Mouse (Mus musculus) monocyte, adult 5-6 weeks (primary cell): ENCODE results near the gene Lgi4. TPM values are rescaled to one million over a fixed set of nuclear protein-coding genes. Genes with fewer than 3 reads are reported as not detected.

Experiments
- ATAC-seq: fragments of 153-309, 156-312 bp; replicated peaks from 2 replicates; pipeline ENCODE4 v1.8.0; 2017; ENCODE audit warnings: mild to moderate bottlenecking; ENCODE audit not compliant: low TSS enrichment, insufficient number of reproducible peaks, severe bottlenecking, poor library complexity, low FRiP score
- total RNA-seq: library from RNA; stranded (forward); fragments of 200-1000, 200-491, 200-594 nt; gene quantifications from 3 replicates; pipeline ENCODE4 v1.2.3, GENCODE M21; 2017

The Lgi4 gene
- total RNA-seq, 1 experiment from 2014 or later, result 0.38 TPM

- no peak for ATAC-seq
These were observed 58.3 kb downstream of the Lgi4 start for GRCm38 (mm10) chr7:31117465-31117864.

GRCm38 (mm10) chr7:31118486-31118885 lies 59.3 kb downstream of the Lgi4 start:
- ATAC-seq, result no peak

- no peak for ATAC-seq
These were observed 60.4 kb downstream of the Lgi4 start for GRCm38 (mm10) chr7:31119556-31119955.

Other genes with a start within 250 kb of the Lgi4 start
- 0.19 to 3.1 TPM (median 1.2 TPM) in 3 replicates for gene Ffar2, start 235.6 kb upstream of the Lgi4 start, total RNA-seq
- not detected in 3 replicates for gene Ffar3, start 203.2 kb upstream of the Lgi4 start, total RNA-seq
- gene Ffar1, start 197.8 kb upstream of the Lgi4 start, total RNA-seq, result 0.10 to 1.5 TPM (median 0.32 TPM) in 3 replicates
- 45.5 to 101 TPM (median 62.1 TPM) in 3 replicates for gene Cd22, start 179.0 kb upstream of the Lgi4 start, total RNA-seq
- 2.5 to 6.9 TPM (median 3.5 TPM) in 3 replicates for gene Mag, start 144.5 kb upstream of the Lgi4 start, total RNA-seq
- gene Hamp2, start 134.7 kb upstream of the Lgi4 start, total RNA-seq, result not detected in 3 replicates
- gene Hamp, start 115.3 kb upstream of the Lgi4 start, total RNA-seq, result not detected in 3 replicates
- 126 to 170 TPM (median 139 TPM) in 3 replicates for gene Usf2, start 102.5 kb upstream of the Lgi4 start, total RNA-seq
- 2.2 to 5.1 TPM (median 2.9 TPM) in 3 replicates for gene Lsr, start 85.9 kb upstream of the Lgi4 start, total RNA-seq
- 1.3 TPM in 1 of 3 replicates, not detected in the others for gene Fam187b, start 85.6 kb upstream of the Lgi4 start, total RNA-seq
- gene Fxyd5, start 16.9 kb upstream of the Lgi4 start, total RNA-seq, result 930 to 1,250 TPM (median 1,146 TPM) in 3 replicates
- gene Fxyd7, start 7.9 kb upstream of the Lgi4 start, total RNA-seq, result not detected in 3 replicates
- not detected in 3 replicates for gene Fxyd1, start 2.1 kb upstream of the Lgi4 start, total RNA-seq
- gene Fxyd3, start 17.4 kb downstream of the Lgi4 start, total RNA-seq, result 0.29 TPM in 1 of 3 replicates, not detected in the others
- 0.49 to 1.9 TPM (median 0.57 TPM) in 3 replicates for gene Hpn, start 55.9 kb downstream of the Lgi4 start, total RNA-seq
- gene Scn1b, start 67.7 kb downstream of the Lgi4 start, total RNA-seq, result 3.0 to 4.3 TPM (median 4.1 TPM) in 3 replicates
- gene Gramd1a, start 96.6 kb downstream of the Lgi4 start, total RNA-seq, result 60.2 to 141 TPM (median 71.3 TPM) in 3 replicates
- not detected in 3 replicates for gene Scgb2b2, start 231.2 kb downstream of the Lgi4 start, total RNA-seq
- not detected in 3 replicates for gene Scgb1b2, start 232.5 kb downstream of the Lgi4 start, total RNA-seq